Mouse (Mus musculus) forebrain, embryonic 11.5 days (tissue): ENCODE data around the gene Bicral. TPM values are rescaled to one million over a fixed set of nuclear protein-coding genes. Genes with fewer than 3 reads are reported as not detected.

ENCODE experiments used
- ATAC-seq: fragments of 200-750 bp; cut with Nextera tagmentation; replicated peaks from 2 replicates; pipeline ENCODE4 v1.8.0; 2017; ENCODE audit warnings: moderate TSS enrichment; ENCODE audit not compliant: low FRiP score
- DNase-seq: peaks from one replicate; pipeline ENCODE4 v3.0.0-alpha.2; 2017; ENCODE audit warnings: low spot score
- H3K27ac ChIP-seq: fragments of 300-500 bp; sonication (generic); 2 replicates; pipeline ENCODE4 v1.5.1; 2014; ENCODE audit warnings: low read depth, low read length
- H3K27me3 ChIP-seq: fragments of 300-500 bp; sonication (generic); 2 replicates; pipeline ENCODE4 v1.6.1; 2014; ENCODE audit warnings: mild to moderate bottlenecking, low read length, mixed read lengths; ENCODE audit not compliant: control insufficient read depth, insufficient read depth
- H3K36me3 ChIP-seq: fragments of 300-500 bp; sonication (generic); 2 replicates; pipeline ENCODE4 v1.6.1; 2014; ENCODE audit warnings: mild to moderate bottlenecking, low read length, moderate library complexity, mixed read lengths; ENCODE audit not compliant: control insufficient read depth, insufficient read depth
- H3K4me1 ChIP-seq: fragments of 300-500 bp; sonication (generic); replicated peaks from 2 replicates; pipeline ENCODE4 v1.6.1; 2014; ENCODE audit warnings: low read length, mixed read lengths; ENCODE audit not compliant: control insufficient read depth, insufficient read depth
- H3K4me2 ChIP-seq: fragments of 300-500 bp; sonication (generic); 2 replicates; pipeline ENCODE4 v1.6.1; 2014; ENCODE audit warnings: low read depth, mild to moderate bottlenecking, low read length, moderate library complexity, mixed read lengths; ENCODE audit not compliant: severe bottlenecking
- H3K4me3 ChIP-seq: fragments of 300-500 bp; sonication (generic); 2 replicates; pipeline ENCODE4 v1.5.1; 2014; ENCODE audit warnings: low read depth, low read length
- H3K9ac ChIP-seq: fragments of 300-500 bp; sonication (generic); 2 replicates; pipeline ENCODE4 v1.6.1; 2014; ENCODE audit warnings: low read length
- H3K9me3 ChIP-seq: fragments of 300-500 bp; sonication (generic); 2 replicates; pipeline ENCODE4 v1.6.1; 2016; ENCODE audit warnings: low read length, mixed read lengths; ENCODE audit not compliant: control insufficient read depth
- WGBS: fragments of 180-500 bp; shearing (Covaris S2); extraction: QIAGEN DNeasy Blood & Tissue Kit; methylation state at CpG from one replicate; pipeline ENCODE4 v1.1.7; 2014; 5-methylcytosine and 5-hydroxymethylcytosine counted together
- polyA plus RNA-seq: library from polyadenylated mRNA; unstranded; fragments of >200 nt; fragmentation: Nextera tagmentation; extraction: Ambion mirVana; gene quantifications from 2 replicates; pipeline ENCODE4 v1.2.1, GENCODE M21; 2014

Gene Bicral
- polyA plus RNA-seq, 1 experiment from 2014 or later: 7.2 TPM

- H3K4me3 ChIP-seq: no peak overlapping the region
- DNase-seq (no peak), ATAC-seq (no peak)
- H3K4me2 ChIP-seq: no peak overlapping the region
- H3K27me3 ChIP-seq: no peaks in the 10 kb centered on the region
- H3K36me3 ChIP-seq: no peaks in the 10 kb centered on the region; the same call in 1 of the 2 replicates
- no peak overlapping the region for H3K27ac ChIP-seq
- H3K9ac ChIP-seq: no peak overlapping the region
- H3K9me3 ChIP-seq: no peaks in the 10 kb centered on the region
- 93% methylated on average over 3 of the region's 3 CpGs for WGBS
- H3K4me1 ChIP-seq: no peaks in the 10 kb centered on the region
These were observed 29.3 kb downstream of the Bicral start for GRCm38 (mm10) chr17:46828935-46829334.

- 91% methylated on average over 8 of the region's 8 CpGs for WGBS
- Histone ChIP-seq H3K4me3 (no peak overlapping the region), H3K36me3 (no peaks in the 10 kb centered on the region; the same call in 1 of the 2 replicates), H3K4me2 (no peak overlapping the region), H3K4me1 (no peaks in the 10 kb centered on the region), H3K9ac (no peak overlapping the region), H3K9me3 (no peaks in the 10 kb centered on the region), H3K27me3 (no peaks in the 10 kb centered on the region), H3K27ac (no peak overlapping the region)
- ATAC-seq: no peak
- DNase-seq: no peak
These were observed 35.2 kb downstream of the Bicral start for GRCm38 (mm10) chr17:46823091-46823490.

GRCm38 (mm10) chr17:46820628-46821027 lies 37.7 kb downstream of the Bicral start:
- H3K4me3 ChIP-seq: no peak overlapping the region
- no peak for DNase-seq
- no peaks in the 10 kb centered on the region for H3K9me3 ChIP-seq
- H3K4me2 ChIP-seq: no peak overlapping the region
- WGBS: 89% methylated on average over 7 of the region's 7 CpGs
- no peak overlapping the region for H3K27ac ChIP-seq
- H3K27me3 ChIP-seq: no peaks in the 10 kb centered on the region
- ATAC-seq: no peak
- H3K9ac ChIP-seq: no peak overlapping the region
- H3K36me3 ChIP-seq: no peaks in the 10 kb centered on the region; the same call in 1 of the 2 replicates
- H3K4me1 ChIP-seq: no peaks in the 10 kb centered on the region

- Histone ChIP-seq H3K27me3 (no peaks in the 10 kb centered on the region), H3K36me3 (no peaks in the 10 kb centered on the region), H3K9me3 (no peaks in the 10 kb centered on the region), H3K4me1 (no peaks in the 10 kb centered on the region), H3K27ac (no peak overlapping the region), H3K9ac (no peak overlapping the region), H3K4me2 (no peak overlapping the region), H3K4me3 (no peak overlapping the region)
- no peak for DNase-seq
- ATAC-seq: no peak
- 92% methylated on average over 12 of the region's 12 CpGs for WGBS
These were observed 40.5 kb downstream of the Bicral start for GRCm38 (mm10) chr17:46817734-46818158.

- no peak for ATAC-seq
- Histone ChIP-seq H3K4me3 (no peak overlapping the region), H3K9ac (no peak overlapping the region), H3K36me3 (no peaks in the 10 kb centered on the region; the same call in 1 of the 2 replicates), H3K27me3 (no peaks in the 10 kb centered on the region), H3K9me3 (no peaks in the 10 kb centered on the region), H3K27ac (no peak overlapping the region), H3K4me2 (no peak overlapping the region), H3K4me1 (no peaks in the 10 kb centered on the region)
- 71% methylated on average over 13 of the region's 13 CpGs for WGBS
- no peak for DNase-seq
These were observed 42.0 kb downstream of the Bicral start for GRCm38 (mm10) chr17:46816306-46816705.

- no peak for ATAC-seq
- no peaks in the 10 kb centered on the region for H3K4me1 ChIP-seq
- no peak overlapping the region for H3K27ac ChIP-seq
- H3K4me2 ChIP-seq: no peak overlapping the region
- H3K4me3 ChIP-seq: no peak overlapping the region
- DNase-seq: no peak
- no peaks in the 10 kb centered on the region for H3K27me3 ChIP-seq
- H3K36me3 ChIP-seq: no peaks in the 10 kb centered on the region; the same call in 1 of the 2 replicates
- H3K9ac ChIP-seq: no peak overlapping the region
- H3K9me3 ChIP-seq: no peaks in the 10 kb centered on the region
- 91% methylated on average over 6 of the region's 6 CpGs for WGBS
These were observed 43.8 kb downstream of the Bicral start for GRCm38 (mm10) chr17:46814497-46814896.

GRCm38 (mm10) chr17:46813637-46814036 lies 44.6 kb downstream of the Bicral start:
- H3K4me1 ChIP-seq: no peaks in the 10 kb centered on the region
- WGBS: 83% methylated on average over 8 of the region's 8 CpGs
- no peak overlapping the region for H3K4me2 ChIP-seq
- H3K27me3 ChIP-seq: no peaks in the 10 kb centered on the region
- H3K27ac ChIP-seq: no peak overlapping the region
- ATAC-seq (no peak), DNase-seq (no peak)
- no peak overlapping the region for H3K4me3 ChIP-seq
- H3K36me3 ChIP-seq: no peaks in the 10 kb centered on the region; the same call in 1 of the 2 replicates
- no peak overlapping the region for H3K9ac ChIP-seq
- no peaks in the 10 kb centered on the region for H3K9me3 ChIP-seq

- no peak overlapping the region for H3K4me2 ChIP-seq
- H3K27ac ChIP-seq: no peak overlapping the region
- no peaks in the 10 kb centered on the region for H3K9me3 ChIP-seq
- H3K9ac ChIP-seq: no peak overlapping the region
- 68% methylated on average over 1 of the region's 1 CpGs for WGBS
- no peaks in the 10 kb centered on the region for H3K4me1 ChIP-seq
- H3K27me3 ChIP-seq: no peaks in the 10 kb centered on the region
- ATAC-seq: no peak
- H3K4me3 ChIP-seq: no peak overlapping the region
- H3K36me3 ChIP-seq: no peaks in the 10 kb centered on the region; the same call in 1 of the 2 replicates
- no peak for DNase-seq
These were observed 45.8 kb downstream of the Bicral start for GRCm38 (mm10) chr17:46812442-46812841.

GRCm38 (mm10) chr17:46810672-46811071 lies 47.6 kb downstream of the Bicral start:
- WGBS: 88% methylated on average over 3 of the region's 3 CpGs
- no peaks in the 10 kb centered on the region for H3K9me3 ChIP-seq
- no peak overlapping the region for H3K27ac ChIP-seq
- H3K4me3 ChIP-seq: no peak overlapping the region
- H3K36me3 ChIP-seq: no peaks in the 10 kb centered on the region; the same call in 1 of the 2 replicates
- no peak for DNase-seq
- H3K9ac ChIP-seq: no peak overlapping the region
- no peak for ATAC-seq
- no peaks in the 10 kb centered on the region for H3K27me3 ChIP-seq
- no peak overlapping the region for H3K4me2 ChIP-seq
- H3K4me1 ChIP-seq: no peaks in the 10 kb centered on the region
